Mouse (Mus musculus): Measurements from ENCODE around the gene Gmds.

Gmds gene

DNA sequence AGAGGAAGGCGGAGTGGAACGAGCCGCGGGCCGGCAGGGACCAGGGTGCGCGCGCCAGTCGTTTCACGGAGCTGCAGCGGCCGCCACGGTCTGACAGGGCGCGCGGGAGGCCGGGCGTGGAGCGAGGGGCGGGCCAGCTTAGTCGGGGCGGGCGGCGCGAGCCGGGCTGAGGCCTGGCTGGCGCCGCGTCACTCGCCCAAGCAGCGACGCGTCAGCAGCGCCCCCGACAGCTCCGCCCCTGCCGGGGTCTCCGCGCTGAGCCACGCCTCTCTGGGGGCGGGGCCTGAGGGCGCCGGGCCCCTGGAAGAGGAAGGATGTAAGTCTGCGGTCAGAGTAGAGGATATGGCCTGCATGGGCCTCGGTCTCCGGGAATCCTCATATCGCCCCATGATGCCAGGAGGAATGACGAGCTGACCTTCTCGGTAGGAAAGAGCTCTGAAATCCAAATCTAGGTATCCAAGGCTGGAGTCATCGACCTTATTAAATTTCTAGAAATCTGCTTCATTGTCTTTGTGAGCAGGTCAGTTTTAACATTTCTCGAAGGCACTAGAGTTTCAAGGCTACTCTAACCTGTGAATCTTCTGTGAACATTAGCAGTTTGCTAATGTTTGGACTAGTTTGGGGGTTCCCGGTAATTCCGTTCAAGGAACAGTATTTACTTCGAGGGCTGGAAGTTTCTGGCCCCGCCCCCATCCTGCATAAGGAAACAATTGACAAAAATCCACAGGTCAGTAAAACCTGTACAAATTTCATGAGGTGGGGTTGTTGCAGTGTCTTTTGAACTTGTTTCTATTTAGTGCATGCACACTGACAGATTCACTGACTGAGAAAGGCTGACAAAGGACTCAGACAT lies at the start of gene Gmds:
Gene Gmds, minus strand, starts transcription at position 228 of the 853 bp plus-strand sequence.
- DNase-seq: peak; percentile 94

- no peak for DNase-seq
Measured at GRCm38 (mm10) chr13:32385421-32386092, 47.0 kb upstream of the Gmds start.

- DNase-seq: no peak
Measured at GRCm38 (mm10) chr13:32382227-32383010, 43.9 kb upstream of the Gmds start.

GRCm38 (mm10) chr13:32378634-32379033 lies 40.1 kb upstream of the Gmds start:
- no peak for DNase-seq

DNA sequence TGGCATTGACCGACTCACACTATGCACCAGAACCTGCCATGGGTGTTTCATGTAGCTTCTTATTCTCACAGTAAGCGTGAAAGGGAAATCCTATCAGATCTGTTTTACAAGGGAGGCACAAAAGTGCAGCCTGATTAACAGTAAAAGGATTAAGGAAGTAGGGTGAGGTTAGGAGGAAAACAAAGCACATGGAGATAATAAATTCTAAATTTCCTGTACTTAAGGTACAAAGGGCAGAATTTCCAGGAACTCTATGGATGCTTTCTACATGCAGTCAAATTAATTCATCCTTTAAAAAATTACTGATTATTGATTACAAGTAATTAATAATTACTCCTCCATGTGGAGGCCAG lies 34.0 kb upstream of the Gmds start:
- DNase-seq: no peak

DNA sequence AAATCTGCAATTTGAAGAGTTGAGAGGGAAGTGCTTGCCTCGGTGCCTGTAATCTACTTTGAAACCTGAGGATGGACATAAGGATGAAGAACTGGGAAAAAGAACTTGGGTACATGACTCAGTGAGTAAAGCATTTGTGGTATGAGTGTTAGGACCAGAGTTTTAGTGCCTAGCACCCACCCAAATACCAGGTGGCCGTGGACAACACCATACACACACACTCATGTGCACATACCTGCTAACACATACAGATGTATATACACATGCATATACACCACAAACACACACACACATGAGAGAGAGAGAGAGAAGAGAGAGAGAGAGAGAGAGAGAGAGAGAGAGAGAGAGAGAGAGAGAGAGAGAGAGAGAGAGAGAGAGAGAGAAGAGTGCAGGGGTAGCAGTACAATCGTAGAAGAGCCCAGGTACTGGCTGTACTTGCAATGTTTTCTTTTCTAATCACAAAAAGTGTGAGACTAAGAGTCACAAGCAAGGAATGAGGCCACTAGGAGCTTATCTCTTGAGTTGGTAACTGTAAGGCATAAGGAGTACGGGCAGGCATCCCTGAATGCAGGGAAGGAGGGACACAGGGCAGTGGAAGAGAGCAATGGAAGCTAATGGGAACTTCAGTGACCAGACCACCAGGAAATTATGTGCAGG lies 33.5 kb upstream of the Gmds start:
- no peak for DNase-seq

DNA sequence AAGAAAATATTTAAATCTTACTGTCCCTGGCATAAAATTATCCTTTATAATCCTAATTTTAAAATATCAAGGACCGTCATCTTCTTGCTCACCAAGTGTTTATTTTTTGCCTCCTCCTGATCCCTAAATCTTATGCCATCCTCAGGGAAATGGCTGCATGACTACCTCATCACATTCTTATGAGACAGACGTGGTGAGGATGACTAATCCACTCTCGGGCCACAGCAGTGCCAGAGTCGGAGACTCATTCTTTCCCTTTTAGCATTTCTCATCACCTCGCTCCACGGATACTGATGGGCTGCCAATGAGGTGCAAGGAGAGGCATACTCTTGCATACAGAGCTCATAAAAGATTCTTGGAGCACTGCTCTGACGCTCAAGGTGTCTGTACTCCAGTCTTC lies 32.2 kb upstream of the Gmds start:
- DNase-seq: no peak

DNA sequence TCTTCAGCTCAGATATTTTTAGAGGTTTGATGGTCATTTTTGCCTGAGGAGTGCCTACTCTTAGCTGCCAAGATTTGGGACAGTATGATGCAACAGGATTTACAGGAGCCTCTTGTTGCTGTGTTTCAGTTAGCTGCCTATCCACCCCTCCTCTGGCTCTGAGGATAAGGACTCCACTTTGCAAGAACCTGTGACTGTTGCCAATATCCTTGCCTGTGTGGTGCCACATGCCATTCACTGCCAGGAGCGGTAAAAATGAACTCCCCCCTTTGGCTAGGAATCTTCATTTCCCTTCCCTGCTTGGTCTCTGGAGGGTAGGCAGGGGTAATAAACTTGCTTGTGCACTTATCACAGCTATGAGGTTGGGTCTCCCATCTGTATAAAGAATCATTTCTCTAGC lies 31.6 kb upstream of the Gmds start:
- no peak for DNase-seq

DNA sequence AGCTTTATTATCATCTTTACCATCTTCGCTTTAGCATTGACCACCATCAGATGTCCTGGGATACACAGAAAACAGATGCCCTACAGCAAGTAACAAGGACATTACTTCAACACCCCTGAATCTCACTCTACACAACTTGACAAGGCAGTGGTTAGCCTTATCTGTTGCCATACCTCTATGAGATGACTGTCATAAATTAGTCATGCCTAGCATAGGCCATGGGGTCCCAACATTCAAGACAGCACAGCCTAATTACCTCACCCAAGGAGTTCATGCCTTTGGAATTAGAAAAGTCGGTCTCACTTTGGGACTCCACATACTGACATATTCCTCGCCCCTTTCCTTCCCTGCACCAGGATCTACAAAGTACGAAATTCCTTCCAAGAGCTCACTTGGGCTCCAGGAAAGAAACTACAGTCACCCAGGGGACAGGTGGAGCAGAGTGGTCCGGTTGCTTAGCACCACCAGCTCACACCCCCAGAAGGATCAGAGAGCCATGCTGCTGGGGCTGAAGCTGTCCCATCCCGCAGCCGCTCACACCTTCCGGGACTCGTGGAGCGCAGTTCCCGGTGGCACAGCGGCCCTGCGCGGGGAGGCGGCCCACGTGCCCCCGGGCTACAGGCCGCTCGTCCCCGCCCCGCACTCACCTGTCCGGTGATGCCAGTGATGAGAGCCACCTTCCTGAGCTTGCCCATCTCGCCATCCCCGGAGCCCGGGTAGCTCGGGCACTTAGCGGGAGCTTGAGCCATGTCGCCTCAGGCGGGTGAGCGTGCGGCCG lies 616 bp downstream of the Gmds start:
- DNase-seq: no peak

DNA sequence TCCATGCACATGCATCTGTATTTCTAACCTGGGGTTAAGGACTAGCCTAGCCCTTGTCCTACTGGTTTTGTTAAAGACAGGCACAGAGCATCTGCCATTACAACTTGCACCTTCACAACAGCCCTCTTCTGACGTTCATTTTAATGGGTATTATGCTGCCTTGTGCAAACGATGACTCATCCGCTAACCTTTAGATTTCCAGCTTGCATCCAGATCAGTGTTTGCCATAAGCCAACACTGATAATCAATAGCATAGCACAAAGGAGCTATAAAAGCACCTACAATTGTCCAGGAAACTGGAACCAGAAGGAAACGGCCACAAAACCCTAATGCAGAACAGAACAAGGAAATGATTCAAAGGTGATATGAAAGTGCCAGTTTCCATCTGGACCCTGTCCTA lies 20.2 kb downstream of the Gmds start:
- DNase-seq: no peak

DNA sequence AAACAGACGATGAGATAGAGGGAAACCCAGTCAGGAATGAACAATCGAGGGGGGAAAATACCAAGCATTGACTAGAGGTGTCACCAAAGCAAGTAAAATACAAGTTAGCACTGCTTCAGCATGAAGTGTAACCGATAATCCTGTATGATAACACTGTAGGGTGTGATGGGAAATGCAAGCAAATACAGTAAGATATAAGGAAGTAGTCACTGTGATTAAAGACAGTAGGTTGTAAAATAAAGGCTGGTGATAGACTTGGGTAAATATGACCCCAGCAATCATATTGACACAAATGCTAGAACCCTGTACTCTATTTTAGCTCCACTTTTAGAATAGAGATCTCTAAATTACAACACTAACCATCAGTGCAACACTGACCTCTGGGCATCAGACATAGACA lies 21.2 kb downstream of the Gmds start:
- no peak for DNase-seq

GRCm38 (mm10) chr13:32312663-32313062 lies 25.9 kb downstream of the Gmds start:
- peak; percentile 37 for DNase-seq

DNA sequence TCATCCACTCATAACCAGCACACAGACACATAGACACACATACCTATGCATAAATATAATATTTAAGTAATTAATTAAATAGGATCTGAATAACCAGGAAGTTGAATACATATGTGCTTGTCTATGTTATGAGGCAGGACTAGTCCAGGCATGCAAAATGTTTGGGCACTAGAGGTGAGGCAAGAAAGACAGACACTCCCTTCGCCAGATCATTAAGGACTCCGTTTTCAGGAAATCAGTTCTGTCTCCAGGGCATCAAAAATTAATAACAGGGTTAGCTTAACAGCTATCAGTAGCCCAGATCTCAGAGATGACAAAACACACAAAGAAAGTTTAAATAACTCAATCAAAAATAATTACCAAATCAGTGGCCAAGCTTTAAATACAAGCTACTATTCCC lies 27.1 kb downstream of the Gmds start:
- DNase-seq: no peak

- DNase-seq: no peak
Measured at GRCm38 (mm10) chr13:32298456-32298855, 40.1 kb downstream of the Gmds start.

- peak; percentile 12 for DNase-seq
Measured at GRCm38 (mm10) chr13:32297398-32297797, 41.1 kb downstream of the Gmds start.

DNA sequence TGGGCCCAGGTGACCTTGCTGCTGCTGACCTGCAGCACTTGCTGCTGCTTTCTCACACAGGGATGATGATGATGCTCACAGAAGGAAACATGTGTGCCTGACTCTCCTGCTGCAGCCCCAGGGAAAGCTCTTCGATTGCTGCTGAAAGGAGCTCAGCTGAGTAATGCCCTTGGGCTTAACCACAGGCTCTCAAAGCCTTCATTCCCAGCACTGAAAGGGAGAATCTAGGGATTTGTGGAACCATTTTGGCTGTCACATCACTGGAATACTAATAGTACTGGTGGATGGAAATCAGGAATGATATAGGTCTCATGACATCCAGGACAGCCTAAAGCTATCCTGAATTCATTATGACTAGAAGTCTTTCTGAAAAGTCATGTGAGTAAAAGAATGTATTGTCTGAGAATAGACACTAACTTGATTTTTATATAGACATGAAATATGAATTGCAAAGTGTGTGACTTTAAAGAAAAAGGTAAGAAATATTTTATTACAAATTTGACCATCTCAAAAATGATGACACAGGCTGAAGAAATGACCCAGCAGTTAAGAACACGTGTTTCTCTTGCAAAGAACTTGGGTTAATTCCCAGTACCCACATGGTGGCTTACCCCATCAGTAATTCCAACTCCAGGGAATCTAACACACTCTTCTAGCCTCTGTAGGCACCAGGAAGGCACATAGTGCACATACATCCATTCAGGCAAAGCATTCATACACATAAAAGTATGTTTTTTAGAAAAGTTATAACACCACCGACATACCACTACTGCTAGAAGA lies 43.9 kb downstream of the Gmds start:
- no peak for DNase-seq

DNA sequence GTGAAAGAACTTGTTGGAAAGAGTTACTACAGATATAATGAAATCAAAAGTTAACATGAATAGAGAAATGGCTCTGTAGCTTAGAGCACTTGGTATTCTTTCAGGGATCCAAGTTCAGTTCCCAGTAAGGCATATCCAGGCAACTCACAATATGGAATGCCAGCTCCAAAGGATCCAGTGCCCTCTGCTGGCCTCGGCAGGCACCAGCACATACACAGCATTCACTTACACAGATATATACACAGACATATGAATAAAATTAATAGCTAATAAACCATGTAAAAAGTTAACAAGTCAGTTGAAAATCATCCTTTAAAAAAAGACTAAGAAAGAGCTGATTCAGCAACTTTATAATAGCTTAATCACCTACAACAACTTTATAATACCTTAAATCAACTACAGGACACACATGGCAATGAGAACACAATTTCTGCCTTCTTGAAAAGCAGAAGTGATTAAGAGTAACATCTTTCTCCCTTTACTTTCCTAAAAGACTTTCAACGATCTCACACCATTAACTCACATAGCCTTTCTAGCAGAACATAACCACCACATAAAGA lies 65.5 kb downstream of the Gmds start:
- DNase-seq: no peak

DNA sequence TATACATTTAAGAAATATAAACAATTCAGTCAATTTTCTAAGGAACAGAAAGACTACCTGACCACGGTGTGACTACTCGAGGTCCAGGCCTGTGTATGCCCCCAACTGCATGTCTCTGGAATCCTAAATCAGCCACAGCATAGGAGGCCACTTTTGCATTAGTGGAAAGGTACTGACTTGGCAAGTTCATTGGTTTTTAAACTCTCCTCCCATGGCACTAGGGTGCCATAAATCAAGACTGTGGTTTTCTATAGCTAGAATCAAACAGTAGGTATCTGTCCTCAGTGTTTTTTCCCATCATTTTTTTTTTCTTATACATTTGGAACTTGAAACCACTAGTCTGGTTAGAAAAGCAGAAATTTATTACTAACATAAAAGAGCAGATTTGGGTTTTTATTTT lies 68.8 kb downstream of the Gmds start:
- no peak for DNase-seq

DNA sequence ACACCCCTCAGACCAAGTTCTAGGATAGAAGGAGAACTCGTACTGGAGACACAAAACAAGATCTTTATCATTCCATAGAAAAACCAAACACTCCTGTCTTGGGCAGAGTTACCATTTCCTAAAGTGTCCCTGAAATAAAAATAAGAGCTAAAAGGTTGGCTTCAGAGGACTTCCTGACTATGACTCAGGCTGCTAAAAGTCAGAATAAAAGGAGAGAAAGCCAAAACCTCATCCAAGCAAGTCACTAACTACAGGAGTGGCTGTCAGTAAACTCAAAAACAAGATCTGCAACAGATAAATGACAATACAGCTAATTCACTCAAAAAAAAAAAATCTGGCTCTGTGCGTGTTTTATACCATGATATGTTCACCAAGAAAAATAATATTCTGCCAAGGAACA lies 69.3 kb downstream of the Gmds start:
- DNase-seq: no peak

DNA sequence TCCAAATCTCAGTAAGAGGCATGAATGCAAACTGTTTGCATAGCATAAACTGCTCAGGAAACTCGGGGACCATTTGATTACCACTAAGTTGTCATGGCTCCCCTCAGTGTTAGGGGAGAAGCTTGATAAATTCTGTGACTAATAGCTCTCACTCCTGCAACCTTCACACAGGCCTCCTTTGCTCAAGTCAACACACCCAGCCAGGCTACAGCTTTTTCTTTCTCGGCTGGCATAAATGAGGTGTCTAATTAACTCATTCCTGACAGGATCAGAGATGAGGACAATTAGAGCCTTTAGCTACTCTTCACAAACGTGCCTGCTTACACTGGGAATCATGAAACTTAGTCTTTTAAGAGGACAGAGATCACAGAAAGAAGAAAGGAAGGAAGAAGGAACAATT lies 70.3 kb downstream of the Gmds start:
- no peak for DNase-seq

DNA sequence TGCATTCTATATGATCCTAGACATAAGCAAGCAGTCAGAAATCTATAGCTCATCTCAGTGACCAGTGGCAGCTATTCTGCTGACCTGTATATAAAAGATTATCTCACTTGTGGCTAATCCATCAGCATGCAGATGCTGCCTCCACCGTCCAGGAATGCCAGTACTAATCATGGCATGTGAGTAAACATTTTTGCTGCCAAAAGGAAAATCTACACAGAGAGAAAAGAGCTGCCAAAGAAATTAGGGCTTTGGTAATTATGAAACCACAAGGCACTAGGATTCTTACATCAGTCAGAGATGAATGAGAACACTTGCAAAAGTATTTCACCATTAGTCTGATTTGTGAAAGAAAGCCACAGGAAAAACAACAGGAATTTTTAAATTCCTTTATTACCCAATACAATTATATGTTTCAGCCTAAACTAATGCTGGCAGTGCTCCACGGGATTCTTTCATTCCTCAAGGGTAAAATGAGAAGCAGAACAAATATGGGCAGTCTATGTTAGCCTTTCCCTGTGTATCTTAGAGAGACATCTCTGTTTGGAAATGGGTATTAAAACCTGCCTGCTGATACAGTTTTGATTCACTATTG lies 71.3 kb downstream of the Gmds start:
- DNase-seq: no peak
